Mouse (Mus musculus) 416B (cell line): ENCODE measurements around the gene Slc16a1.

Experiments
- DNase-seq: peaks from one replicate; pipeline ENCODE4 v3.0.0; 2011; ENCODE audit warnings: low read depth

The Slc16a1 gene

DNA sequence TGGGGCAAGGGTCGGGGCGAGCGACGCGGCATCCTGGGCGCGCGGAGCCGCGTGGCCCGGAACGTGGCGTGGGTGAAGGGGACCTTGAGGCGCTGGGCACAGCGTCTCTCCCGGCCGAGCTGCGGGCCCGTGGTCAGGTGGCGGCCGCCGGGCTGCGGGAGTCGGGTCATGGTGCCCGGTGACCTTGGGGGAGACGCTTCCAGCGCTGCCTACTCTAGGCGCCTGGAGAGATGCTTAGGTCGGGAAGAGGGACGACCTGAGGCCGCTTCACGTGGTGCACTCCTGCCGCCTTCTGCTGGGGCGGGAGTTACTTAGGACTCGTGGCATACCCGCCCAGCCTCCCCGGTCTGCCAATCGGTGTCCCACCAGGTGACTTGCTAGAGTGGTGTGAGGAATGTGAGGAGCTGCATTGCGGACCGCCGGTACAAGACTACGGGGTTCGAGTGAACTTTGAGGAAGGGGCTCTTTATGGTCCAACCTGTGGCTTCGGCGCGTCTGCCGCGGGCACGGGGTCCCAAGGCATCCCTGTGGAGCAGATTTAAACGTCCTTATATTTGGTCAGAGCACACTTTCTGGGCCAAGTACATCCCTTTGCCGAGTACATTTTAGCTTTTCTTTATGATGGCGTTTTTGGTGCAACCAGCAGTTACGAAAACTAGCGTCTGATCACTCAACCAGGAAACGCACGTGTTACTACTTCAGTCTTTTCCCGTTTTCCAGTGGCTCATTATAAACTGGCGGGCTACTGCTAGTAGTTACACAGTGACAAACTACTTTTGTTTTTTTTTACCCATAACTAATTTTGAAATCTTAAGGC is 672 bp downstream of the Slc16a1 start:
- DNase-seq = peak; percentile 84

- DNase-seq = peak; percentile 57
These were observed 1.4 kb downstream of the Slc16a1 start for GRCm38 (mm10) chr3:104639749-104640368.

DNA sequence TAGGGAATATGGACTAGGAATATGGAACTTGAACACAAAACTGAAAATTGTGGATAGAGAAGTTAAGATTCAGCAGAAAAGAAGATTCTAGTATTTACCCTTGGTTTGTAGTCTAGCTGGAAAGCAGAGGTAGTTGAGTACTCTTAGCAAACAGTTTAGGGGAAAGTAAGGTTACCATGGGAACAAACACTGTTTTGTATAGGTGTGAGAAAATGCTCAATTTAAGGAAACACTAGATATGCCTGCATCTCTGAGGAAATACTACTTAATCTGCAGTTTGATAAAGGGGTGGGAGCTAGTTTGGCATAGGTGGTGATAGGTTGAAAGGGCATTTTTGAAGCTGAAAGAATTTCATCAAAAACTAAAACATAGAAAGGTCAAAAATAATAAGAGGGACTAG is 2.4 kb downstream of the Slc16a1 start:
- DNase-seq = no peak

DNA sequence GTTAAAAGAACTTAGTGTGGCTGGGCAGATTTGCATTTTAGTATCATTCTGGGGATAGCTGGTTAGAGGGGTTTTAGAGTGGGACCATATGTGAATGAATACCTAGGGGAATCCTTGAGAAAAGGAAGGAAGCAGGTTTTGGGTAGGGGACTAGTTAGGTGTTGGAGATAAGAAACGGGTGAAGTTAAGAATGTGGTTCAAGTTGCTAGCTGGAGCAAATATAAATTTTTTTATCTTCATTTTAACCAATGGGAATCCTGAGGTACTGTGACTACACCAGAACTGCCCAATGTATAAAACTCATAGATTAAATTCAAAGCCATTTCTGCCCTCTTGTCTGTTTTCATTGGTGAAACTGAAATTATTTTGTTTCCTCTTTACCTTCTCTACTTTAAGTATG is 2.8 kb downstream of the Slc16a1 start:
- DNase-seq = no peak

DNA sequence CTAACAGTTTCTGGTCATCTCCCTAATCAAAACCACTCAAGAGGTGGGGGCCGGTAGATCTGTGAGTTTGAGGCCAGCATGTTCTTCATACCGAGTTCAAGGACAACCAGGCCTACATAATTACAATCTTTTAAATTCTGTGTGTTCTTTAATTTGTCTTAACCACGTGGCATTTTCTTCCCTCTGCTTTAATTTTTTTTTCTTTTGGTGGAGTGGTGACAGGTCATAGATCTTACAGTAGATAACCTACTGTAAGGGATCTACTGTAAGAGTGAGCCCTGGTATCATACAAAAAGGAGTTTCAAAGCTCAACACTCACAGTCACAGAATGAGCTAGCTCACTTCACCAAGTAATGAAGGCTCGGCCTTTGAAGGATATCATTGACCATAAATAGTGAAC is 4.6 kb downstream of the Slc16a1 start:
- DNase-seq = no peak

- peak; percentile 81 for DNase-seq
These were observed 5.4 kb downstream of the Slc16a1 start for GRCm38 (mm10) chr3:104643810-104644270.

DNA sequence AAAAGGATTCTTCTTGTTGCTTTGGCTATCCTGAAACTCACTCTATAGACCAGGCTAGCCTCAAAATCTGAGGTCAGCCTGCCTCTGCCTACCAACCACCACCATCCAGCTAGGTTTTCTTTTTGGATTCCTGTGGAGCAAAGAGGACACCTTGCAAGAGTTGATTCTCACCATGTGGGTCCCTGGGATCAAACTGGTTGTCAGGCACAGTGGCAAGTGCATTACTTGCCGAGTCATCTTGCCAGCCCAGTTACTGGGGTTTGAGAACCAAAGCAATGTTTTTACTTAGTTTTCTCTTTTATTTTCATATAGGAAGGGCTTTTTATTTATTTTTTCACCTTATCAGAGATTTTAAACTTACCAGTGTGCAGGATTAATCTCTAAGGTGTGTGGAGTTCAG is 5.9 kb downstream of the Slc16a1 start:
- DNase-seq = peak; percentile 41

- DNase-seq = no peak
These were observed 15.8 kb downstream of the Slc16a1 start for GRCm38 (mm10) chr3:104654219-104654618.

DNA sequence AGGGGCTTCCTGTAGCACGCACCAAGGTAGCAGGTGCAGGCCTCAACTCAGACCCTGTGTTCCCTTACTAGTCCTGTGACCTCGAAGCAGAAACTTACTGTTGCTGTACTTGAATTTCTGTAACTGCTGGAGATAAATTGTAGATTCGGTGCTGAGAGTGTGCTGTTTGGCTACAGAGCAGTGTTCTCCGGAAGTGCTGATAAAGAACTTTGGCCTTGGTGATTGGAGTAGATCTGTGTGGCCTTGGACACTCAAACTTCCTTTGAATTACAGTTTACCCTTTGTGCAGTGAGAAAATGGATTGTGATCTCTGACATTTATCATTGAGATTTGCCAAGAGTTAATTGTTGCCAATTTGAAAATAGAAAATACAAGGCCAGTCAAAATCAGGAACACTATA is 16.5 kb downstream of the Slc16a1 start:
- DNase-seq = peak; percentile 29

DNA sequence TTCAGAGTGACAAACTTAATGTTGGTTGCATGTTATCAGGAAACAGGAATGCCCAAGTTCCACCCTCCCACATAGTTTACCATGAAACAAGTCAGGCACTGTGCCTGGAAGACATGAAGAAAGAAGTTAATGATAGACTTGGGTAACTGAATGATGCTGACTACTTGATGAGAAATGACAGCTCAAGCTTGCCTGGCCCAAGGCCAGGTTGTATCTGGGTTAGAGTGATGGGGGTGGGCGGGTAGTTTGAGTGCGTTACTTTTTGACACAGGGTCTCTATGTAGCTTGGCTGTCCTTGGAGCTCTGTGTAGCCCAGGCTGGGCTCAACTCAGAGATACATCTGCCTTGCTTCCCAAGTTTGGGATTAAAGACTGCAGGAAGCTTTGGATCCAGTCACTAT is 20.2 kb downstream of the Slc16a1 start:
- no peak for DNase-seq

DNA sequence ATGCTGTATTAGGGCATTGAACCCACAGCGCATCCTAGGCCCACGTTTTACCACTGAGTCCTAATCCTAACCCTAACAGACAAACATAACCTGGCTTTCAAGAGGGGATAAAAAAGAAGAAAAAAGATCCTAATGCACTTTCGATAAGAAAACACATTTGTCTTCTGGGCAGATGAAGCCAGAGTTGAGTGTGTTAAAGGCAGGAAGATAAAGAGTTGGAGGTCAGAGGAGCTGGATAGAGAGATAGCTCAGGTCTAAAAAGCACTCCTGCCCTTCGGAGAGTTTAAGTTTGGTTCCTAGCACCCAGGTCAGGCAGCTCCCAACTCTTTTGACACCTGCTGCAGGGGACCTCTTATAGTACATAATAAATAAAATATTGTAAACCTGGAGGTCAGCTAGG is 21.3 kb downstream of the Slc16a1 start:
- no peak for DNase-seq

DNA sequence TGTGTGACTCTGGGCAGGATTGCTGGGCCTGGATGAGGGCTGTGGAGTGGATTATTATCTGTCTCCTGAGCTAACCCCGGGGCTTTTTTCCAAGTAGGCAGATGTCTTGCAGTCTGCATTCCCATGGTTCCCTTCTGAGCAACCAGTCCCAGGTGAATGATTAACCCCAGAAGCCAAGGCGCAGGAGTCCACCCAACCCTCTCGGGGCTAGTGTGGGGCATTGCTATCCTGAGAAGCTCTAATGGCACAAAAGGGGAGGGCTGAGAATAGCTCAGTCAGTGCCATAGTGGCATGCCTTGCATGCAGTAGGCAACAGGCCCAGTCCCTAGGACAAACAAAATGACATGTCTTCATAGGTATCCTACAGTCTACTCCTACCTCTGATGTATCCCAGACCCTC is 22.1 kb downstream of the Slc16a1 start:
- no peak for DNase-seq

- no peak for DNase-seq
These were observed 23.5 kb downstream of the Slc16a1 start for GRCm38 (mm10) chr3:104662007-104662406.

DNA sequence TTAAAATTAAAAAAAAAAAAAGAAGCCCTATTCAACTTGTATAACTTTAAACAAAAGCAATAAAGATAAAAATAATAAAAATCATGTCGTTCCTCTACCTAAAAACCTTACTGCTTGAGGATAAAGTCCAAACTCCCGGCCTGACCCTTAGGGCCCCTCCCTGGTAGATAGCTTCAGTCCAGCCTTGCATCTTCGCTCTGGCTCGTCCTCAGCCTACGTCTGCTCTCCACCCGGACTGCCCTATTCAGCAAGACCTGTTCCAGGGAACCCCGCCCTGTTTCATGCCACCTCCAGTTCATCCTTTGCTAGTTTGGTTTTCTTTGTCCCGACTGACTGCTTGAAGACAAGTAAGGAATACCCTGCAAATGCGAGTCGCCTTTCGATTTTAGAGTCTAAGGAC is 24.5 kb downstream of the Slc16a1 start:
- DNase-seq = no peak

GRCm38 (mm10) chr3:104666950-104667349 is 28.5 kb downstream of the Slc16a1 start:
- no peak for DNase-seq

DNA sequence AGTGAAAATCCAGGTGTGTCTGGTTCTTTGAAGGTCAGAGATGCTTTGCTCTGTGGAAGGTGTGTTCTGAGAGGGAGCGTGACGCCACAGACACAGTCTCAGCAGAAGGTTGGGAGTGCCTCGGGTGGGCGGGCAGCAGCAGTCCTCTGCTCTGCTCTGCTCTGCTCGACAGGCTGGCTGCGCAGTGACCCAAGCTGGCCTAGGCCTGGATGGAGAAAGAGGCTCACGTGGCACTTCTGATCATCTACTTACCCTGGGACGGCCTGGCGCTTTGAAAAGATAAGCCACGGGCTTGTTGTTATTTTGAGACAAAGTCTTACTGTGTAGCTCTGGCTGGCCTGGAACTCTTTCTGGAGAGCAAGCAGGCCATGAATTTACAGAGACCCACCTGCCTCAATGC is 29.0 kb downstream of the Slc16a1 start:
- DNase-seq = no peak

GRCm38 (mm10) chr3:104668989-104669388 is 30.5 kb downstream of the Slc16a1 start:
- no peak for DNase-seq

- DNase-seq = no peak
These were observed 31.4 kb downstream of the Slc16a1 start for GRCm38 (mm10) chr3:104669856-104670182.

GRCm38 (mm10) chr3:104670183-104671020 is 31.9 kb downstream of the Slc16a1 start:
- peak; percentile 79 for DNase-seq

- no peak for DNase-seq
These were observed 33.1 kb downstream of the Slc16a1 start for GRCm38 (mm10) chr3:104671543-104671942.

- no peak for DNase-seq
These were observed 33.6 kb downstream of the Slc16a1 start for GRCm38 (mm10) chr3:104672041-104672440.

DNA sequence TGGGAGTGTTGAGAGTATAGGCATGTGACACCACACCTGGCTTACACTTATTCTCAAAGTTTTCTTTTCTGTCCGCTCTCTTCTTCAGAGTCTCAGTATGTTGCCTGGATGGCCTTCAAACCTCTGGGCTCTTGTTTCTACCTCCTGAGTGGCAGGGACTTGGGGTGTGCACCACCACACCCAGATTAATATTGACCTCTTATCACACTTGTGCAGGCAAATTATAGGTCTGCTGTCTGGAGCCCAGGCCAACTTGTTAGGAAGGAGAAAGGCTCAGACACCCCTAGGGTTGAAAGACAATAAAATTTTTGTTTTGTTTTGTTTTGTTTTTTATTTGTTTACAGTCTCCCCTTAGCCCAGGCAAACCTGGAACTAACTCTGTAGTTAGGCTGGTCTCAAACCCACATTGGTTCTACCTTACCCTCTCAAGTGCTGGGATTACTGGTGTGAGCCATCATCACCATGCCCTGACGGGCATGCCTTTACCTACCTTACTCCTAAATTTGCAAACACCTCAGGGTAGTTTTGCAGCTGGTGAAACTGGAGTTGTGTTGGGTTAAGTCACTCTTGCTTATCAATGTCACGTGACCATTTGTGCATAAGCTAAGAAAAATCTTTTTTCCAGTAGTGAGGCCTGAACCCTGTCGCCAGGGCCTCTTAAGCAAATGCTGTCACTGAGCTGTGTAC is 35.3 kb downstream of the Slc16a1 start:
- no peak for DNase-seq
